Mouse (Mus musculus) G1E (cell line): ENCODE results near the gene Sytl3. TPM values are rescaled to one million over a fixed set of nuclear protein-coding genes. Genes with fewer than 3 reads are reported as not detected.
"Not testable (repeated sequence)": the region's sequence is repeated elsewhere in the genome, so short reads cannot be mapped to it uniquely, and the experiment has no call there.

Experiments used
- ATAC-seq: 2 replicates; pipeline ENCODE4 v1.8.0; 2016; ENCODE audit warnings: mild to moderate bottlenecking; ENCODE audit not compliant: insufficient number of reproducible peaks, poor library complexity, low FRiP score, severe bottlenecking; ENCODE audit errors: extremely low read depth
- DNase-seq: peaks from one replicate; pipeline ENCODE4 v3.0.0; 2012; ENCODE audit warnings: low spot score
- H3K27me3 ChIP-seq: 2 replicates; pipeline ENCODE4 v1.6.1; 2012; ENCODE audit warnings: mild to moderate bottlenecking, low read length, inconsistent platforms; ENCODE audit not compliant: insufficient read depth
- H3K36me3 ChIP-seq: replicated peaks from 2 replicates; pipeline ENCODE3; 2012; ENCODE audit warnings: mild to moderate bottlenecking, inconsistent platforms
- H3K4me1 ChIP-seq: 2 replicates; pipeline ENCODE4 v1.6.1; 2012; ENCODE audit warnings: low read depth, low read length, inconsistent platforms, mixed read lengths; ENCODE audit not compliant: insufficient read depth
- H3K4me3 ChIP-seq: 2 replicates; pipeline ENCODE4 v1.5.1; 2012; ENCODE audit warnings: low read depth, mild to moderate bottlenecking, inconsistent platforms, low read length, moderate library complexity, mixed read lengths
- H3K9me3 ChIP-seq: replicated peaks from 2 replicates; pipeline ENCODE4 v1.6.1; 2012; ENCODE audit warnings: inconsistent platforms
- CTCF ChIP-seq: IDR thresholded peaks from 2 replicates; pipeline ENCODE4 v1.5.1; 2012; ENCODE audit warnings: low read depth, low read length, inconsistent platforms, mixed read lengths
- GATA1 ChIP-seq: IDR thresholded peaks from 2 replicates; pipeline ENCODE4 v1.6.1; 2012; ENCODE audit warnings: borderline replicate concordance, low read length, inconsistent platforms, mixed read lengths
- GATA2 ChIP-seq: IDR thresholded peaks from 2 replicates; pipeline ENCODE4 v1.6.1; 2012; ENCODE audit warnings: low read depth, low read length, inconsistent platforms, borderline replicate concordance
- POLR2AphosphoS5 ChIP-seq: IDR thresholded peaks from 2 replicates; pipeline ENCODE4 v1.6.1; 2012; ENCODE audit warnings: low read depth, low read length, inconsistent platforms; ENCODE audit not compliant: insufficient replicate concordance
- TAL1 ChIP-seq: conservative IDR thresholded peaks from 2 replicates; pipeline ENCODE4 v1.6.1; 2012; ENCODE audit warnings: low read depth, low read length, inconsistent platforms, mixed read lengths
- polyA plus RNA-seq: library from polyadenylated mRNA; stranded (reverse); fragments of >175 nt; gene quantifications from 2 replicates; pipeline ENCODE4 v1.2.3, GENCODE M21; 2012
- total RNA-seq, 2 experiments: library from RNA; stranded (forward) in 1 of 2; stranded (reverse) in 1 of 2; fragments of 200-1000 nt in 1 of 2; fragments of >200 nt in 1 of 2; fragmentation: Nextera tagmentation in 1 of 2; gene quantifications; 2 replicates each; pipeline ENCODE4 v1.2.3; 2014 to 2017

The Sytl3 gene
- total and polyA plus RNA-seq, 3 experiments = 1.3 TPM; not detected in 2

DNA sequence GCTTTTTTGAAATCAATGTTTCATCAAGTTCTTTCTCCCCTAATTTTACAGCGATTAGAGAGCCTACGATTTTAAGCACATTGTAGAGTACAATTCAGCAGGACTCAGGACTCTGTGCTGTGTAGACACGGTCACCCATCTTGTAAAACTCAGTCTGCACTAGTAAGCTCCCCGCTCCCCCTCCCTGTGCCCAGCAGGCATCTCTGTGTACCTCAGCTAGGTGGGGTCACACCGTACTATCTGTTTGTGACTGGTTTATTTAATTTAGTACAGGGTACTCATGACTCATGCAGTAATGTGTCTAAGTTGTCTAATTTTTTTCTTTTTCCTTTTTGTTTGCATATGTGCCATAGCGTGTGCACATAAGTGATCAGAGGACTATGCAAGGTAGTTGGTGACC is 26.0 kb upstream of the Sytl3 start:
- H3K4me3 ChIP-seq, DNase-seq, H3K36me3 ChIP-seq, H3K4me1 ChIP-seq, H3K27me3 ChIP-seq, H3K9me3 ChIP-seq, ATAC-seq: not testable (repeated sequence)

DNA sequence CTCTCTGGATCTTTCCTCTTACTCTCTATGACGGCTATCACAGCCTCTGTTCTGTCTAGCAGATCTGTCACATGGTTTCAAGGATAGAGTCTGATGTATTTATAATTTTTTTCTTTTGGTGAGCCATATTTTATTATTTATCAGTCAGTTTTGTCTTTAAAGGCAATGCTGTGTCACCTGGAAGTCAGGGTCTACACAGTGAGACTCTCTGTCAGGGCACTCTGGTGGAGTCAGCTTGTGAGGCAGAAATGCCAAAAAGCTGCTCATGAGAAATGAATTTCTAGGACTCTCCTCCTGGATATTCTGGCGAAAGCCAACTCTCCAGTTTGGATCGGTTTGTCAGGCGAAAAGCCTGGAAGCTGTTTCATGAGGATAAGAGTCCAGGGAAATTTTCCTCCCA is 23.1 kb upstream of the Sytl3 start:
- ATAC-seq, H3K9me3 ChIP-seq, H3K27me3 ChIP-seq: not testable (repeated sequence)

DNA sequence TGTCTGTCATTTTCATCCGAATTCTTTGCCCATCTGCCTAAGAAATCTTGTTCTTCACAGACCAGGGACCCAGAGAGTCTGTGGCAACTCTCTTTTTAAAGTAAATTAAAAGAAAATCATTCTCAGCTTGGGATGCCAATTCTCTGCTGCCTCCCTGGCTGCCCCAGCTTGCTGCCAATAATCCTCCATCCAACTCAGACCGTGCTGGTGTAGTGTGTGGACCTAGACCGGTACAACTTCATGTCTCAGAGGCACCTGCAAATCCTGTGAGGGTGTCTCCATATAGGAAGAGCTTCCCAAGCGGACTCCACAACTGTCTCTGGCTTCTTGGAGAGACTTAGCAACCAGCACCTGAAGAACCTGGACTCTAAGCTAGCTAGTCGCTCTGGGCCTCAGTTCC is 22.0 kb upstream of the Sytl3 start:
- DNase-seq (no peak), ATAC-seq (no peak)
- H3K36me3 ChIP-seq = no peaks in the 10 kb centered on the region
- H3K4me3 ChIP-seq = no peak overlapping the region
- H3K9me3 ChIP-seq = no peaks in the 10 kb centered on the region
- no peaks in the 10 kb centered on the region for H3K4me1 ChIP-seq
- TF ChIP-seq POLR2AphosphoS5 (no peak), GATA2 (no peak), GATA1 (no peak), CTCF (no peak), TAL1 (no peak)
- peaks cover 6% of the 10 kb centered on the region; the same call in 1 of the 2 replicates for H3K27me3 ChIP-seq

More for the DNA sequence above, 23.1 kb upstream of the Sytl3 start:
- not testable (repeated sequence) for H3K36me3 ChIP-seq, DNase-seq, H3K4me3 ChIP-seq, H3K4me1 ChIP-seq

DNA sequence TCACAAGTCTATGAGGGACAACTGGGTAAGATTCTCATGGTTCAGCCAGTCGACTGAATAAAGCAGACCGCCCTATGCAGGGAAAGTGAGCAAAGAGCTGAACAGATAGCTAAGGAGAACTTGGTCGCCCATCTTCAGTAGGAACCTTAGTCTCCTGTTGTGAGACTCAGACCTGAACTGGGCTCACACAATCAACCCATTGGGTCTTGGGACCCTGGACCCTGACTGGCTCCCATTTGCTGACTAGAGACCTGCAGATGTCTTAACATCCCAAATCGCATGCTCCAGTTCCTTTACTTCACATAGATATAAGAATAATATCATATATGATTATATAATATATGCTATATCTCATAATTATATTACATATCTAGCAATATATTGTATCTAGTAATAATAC is 21.5 kb upstream of the Sytl3 start:
- H3K36me3 ChIP-seq, H3K4me3 ChIP-seq, H3K4me1 ChIP-seq, DNase-seq, ATAC-seq, H3K9me3 ChIP-seq, H3K27me3 ChIP-seq: not testable (repeated sequence)

DNA sequence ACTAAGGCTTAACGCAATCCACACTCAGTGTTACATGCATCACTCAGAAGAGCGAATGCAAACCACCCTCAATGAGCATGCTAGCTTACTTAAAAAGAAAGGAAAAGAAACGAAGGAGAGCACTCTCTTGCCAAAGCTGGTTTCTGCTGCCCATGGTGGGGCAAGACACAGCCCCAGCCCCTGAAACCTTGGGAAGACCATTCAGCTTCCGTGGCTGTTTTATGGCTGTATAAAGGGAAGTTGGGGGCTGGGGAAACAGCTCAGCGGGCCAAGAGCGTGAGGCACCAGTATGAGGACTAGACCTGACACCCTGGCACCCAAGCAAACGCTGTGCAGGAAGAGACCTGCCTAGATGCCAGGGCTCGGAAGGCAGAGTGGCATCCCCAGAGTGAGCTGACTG is 20.4 kb upstream of the Sytl3 start:
- H3K4me1 ChIP-seq, DNase-seq, H3K27me3 ChIP-seq, H3K4me3 ChIP-seq, ATAC-seq, H3K9me3 ChIP-seq, H3K36me3 ChIP-seq: not testable (repeated sequence)

DNA sequence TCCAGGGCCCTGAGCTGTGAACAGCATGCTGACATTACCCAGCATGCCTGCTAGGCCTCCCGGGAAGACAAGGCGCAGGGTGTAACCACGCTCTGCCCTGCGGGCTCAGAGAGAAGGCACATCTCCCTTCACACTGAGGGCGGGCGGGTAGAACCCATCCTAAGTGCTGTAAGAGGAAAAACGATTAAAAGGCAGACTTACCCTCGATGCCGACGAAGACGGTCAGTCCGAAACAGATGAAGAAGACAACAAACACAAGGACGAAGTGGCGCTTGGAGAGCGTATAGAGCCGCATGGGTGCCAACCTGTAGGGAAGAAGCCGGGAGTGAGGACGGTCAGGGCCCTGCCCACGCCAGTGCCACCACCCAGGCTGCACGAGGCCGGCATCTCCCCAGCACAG is 19.4 kb upstream of the Sytl3 start:
- H3K9me3 ChIP-seq, H3K36me3 ChIP-seq, ATAC-seq, DNase-seq, H3K4me3 ChIP-seq, H3K4me1 ChIP-seq, H3K27me3 ChIP-seq: not testable (repeated sequence)

DNA sequence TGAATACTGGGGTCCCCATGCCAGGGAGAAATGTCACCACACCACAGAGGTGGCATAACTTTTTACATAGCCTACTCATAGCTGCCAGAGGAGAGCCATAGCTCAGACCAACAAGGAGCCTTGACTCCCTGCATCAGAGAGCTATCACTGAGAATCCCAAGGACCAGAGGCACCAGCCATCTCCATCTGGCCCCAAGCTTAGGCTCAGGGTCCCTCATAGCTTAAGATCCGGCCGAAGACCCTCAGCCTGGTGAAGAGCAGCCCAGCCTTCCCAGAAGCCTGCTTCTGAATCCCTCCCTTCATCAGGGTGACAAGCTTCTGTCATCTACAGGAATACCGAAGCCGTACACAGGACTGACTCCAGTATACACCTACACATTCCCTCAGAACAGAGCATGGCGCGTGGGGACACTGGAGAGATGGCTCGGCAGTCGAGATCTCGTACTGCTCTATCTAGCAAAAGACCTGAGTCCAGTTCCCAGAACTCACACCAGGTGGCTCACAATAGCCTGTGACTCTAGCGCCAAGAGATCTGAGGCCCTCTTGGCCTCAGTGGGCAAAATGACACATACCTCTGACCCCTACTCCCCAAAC is 18.8 kb upstream of the Sytl3 start:
- not testable (repeated sequence) for ATAC-seq

DNA sequence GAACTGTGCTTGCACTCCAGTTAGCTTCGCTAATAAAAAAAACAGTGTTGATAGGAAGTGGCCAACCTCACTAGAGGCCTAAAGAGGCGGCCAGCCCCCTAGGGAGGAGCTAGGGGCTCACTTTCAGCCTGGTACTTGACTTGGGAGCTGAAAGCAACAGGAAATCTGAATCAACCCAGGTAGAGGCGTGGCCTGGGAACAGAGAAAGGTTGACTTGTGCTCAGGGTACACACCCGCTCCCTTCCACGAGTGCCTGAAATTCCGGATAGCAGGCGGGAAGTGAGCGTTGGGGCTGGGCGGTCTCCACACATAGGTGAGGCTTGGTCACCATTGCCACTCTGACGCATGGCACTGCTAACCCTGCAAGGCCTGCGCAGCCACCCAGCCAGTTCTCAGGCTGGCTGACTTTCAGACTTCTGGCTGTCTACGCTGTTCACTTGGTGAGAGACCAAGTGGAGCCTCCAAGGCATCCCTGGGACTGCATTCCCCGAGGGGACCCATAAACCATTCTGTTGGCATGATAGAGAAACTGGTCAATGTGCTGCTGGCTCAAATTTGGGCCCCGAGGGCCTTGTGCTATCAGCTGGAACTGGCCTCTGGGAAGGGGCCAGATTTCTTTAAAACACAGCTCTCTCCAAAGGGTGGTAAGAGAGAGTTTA is 18.0 kb upstream of the Sytl3 start:
- not testable (repeated sequence) for H3K4me1 ChIP-seq, H3K4me3 ChIP-seq, ATAC-seq, H3K9me3 ChIP-seq, DNase-seq, H3K27me3 ChIP-seq, H3K36me3 ChIP-seq

More for the DNA sequence above, 18.8 kb upstream of the Sytl3 start:
- DNase-seq, H3K36me3 ChIP-seq, H3K9me3 ChIP-seq, H3K27me3 ChIP-seq, H3K4me1 ChIP-seq, H3K4me3 ChIP-seq: not testable (repeated sequence)

DNA sequence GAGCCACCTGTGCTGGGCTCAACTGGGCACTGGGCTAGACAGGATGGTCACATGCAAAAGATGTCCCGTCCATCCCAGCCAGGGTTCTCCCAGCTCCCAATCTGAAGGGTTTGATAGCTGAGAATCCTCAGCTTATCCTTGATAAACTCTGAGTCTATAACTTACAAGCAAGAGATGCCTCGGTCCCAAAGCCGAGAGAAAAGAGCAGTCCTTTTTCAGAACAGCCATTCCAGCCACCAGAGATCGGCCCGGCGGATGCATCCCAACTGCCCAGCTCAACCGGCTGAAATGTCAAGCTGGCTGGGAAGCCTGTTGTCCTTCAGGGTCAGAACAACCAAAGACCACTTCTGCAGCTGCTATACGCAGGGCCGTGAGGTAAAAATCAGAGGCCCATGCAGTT is 14.7 kb upstream of the Sytl3 start:
- not testable (repeated sequence) for ATAC-seq, DNase-seq, H3K9me3 ChIP-seq

DNA sequence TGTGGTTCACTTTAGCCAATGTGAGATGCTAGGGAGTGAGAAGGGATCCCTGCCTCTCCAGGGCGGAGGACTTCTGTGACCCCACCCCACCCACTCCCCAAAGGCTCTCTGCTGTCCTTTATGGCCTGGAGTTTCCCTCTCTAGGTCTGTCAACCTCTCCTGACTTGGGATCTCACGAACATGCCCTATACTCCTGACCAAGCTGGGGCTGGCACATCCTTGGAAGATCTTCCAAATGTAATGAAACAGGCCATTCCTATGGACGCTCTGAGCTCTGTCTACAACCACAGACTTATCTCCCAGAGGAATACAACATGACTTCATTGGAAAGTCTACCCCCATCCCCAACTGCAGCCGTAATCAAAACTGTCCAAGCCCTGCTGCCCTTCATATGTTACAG is 14.2 kb upstream of the Sytl3 start:
- ATAC-seq, H3K36me3 ChIP-seq: not testable (repeated sequence)

More for the DNA sequence above, 14.7 kb upstream of the Sytl3 start:
- not testable (repeated sequence) for H3K36me3 ChIP-seq, H3K4me3 ChIP-seq, H3K27me3 ChIP-seq, H3K4me1 ChIP-seq

DNA sequence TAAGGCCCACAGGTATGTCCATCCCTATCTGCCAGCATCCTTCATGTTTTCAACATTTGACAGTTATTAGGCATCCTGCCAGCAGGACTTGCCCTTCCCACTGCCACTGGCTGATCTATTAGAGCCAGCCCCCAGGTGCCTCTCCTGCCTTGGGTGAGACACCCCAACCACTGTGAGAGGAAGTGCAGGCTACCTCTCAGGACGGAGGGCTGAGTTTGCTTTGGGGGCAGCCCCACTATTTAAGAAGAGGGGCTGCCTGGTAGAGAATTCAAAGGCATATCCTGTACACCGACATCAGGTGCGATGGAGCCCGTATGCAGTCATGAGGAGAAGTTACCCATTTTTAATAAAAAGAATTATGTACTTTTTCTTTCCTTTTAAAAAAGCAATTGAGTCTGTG is 13.2 kb upstream of the Sytl3 start:
- H3K36me3 ChIP-seq, H3K9me3 ChIP-seq, DNase-seq, H3K4me3 ChIP-seq, ATAC-seq, H3K4me1 ChIP-seq, H3K27me3 ChIP-seq: not testable (repeated sequence)

More for the DNA sequence above, 14.2 kb upstream of the Sytl3 start:
- DNase-seq, H3K4me1 ChIP-seq, H3K9me3 ChIP-seq, H3K27me3 ChIP-seq, H3K4me3 ChIP-seq: not testable (repeated sequence)
